Mouse (Mus musculus) liver, adult 2 months (tissue): Measurements from ENCODE around the gene Nfatc3.

Experiments
- CTCF ChIP-seq: fragments of 200-500 bp; IDR thresholded peaks from 2 replicates; pipeline ENCODE4 v1.5.1; 2011; ENCODE audit warnings: low read depth, low read length, control low read depth
- POLR2A ChIP-seq: fragments of 200-500 bp; IDR thresholded peaks from 2 replicates; pipeline ENCODE4 v1.6.1; 2011; ENCODE audit warnings: low read length, control low read depth; ENCODE audit not compliant: insufficient read depth; ENCODE audit errors: extremely low read depth

GRCm38 (mm10) chr8:106066721-106067120 is 8.1 kb downstream of the Nfatc3 start:
- TF ChIP-seq POLR2A (no peak), CTCF (no peak)
